Mouse (Mus musculus): ENCODE data around the gene Ttc13.
A peak's percentile ranks its signal among the peaks of the same experiment; 100 is the strongest.

Gene Ttc13

GRCm38 (mm10) chr8:124703526-124703925, 18.3 kb downstream of the Ttc13 start:
- no peak for DNase-seq (ENCODE audit: low read depth, low spot score)

GRCm38 (mm10) chr8:124702183-124702582, 19.6 kb downstream of the Ttc13 start:
- no peak for DNase-seq (ENCODE audit: low read depth, low spot score)

DNA sequence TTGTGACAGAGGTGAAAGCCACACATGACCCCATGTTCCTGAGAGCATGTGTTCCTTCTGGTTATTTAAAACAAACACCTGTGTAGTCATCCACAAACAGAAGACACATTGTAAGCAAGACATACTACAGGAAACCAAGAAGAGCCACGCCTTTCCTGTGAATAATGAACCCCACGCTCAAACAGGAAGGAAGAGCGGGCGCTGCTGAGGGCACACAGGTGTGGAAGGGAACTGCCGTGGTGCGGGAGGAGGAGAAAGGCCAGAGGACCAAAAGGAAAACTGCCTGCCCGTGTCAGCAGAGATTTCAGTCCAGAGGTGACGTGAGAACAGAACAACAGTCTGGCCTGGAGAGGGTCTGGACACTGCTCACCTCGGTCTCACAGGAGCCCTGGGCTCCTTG, 20.8 kb downstream of the Ttc13 start:
- no peak for DNase-seq (ENCODE audit: low read depth, low spot score)

DNA sequence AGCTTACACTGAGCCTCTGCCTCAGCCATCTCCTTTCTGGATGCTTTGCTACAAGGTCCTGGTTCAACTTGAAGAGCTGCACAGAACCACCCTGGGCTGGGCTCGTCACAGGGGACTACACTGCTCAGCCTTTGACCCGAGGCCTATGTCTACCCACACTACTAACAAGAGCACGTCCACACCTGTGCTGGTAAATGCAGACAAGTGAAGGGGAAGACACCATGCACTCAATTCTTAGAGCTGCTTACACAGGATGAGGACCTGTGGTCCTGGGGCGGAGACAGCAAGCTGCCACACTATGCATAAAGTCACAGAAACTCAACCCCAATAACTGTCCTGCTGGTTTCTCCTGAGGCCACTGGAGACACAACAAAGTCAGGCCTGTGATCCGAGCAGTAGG, 21.5 kb downstream of the Ttc13 start:
- no peak for DNase-seq (ENCODE audit: low read depth, low spot score)

GRCm38 (mm10) chr8:124695424-124696100, 26.2 kb downstream of the Ttc13 start:
- DNase-seq (ENCODE audit: low read depth, low spot score): no peak

GRCm38 (mm10) chr8:124691706-124692105, 30.1 kb downstream of the Ttc13 start:
- DNase-seq (ENCODE audit: low read depth, low spot score): no peak

DNA sequence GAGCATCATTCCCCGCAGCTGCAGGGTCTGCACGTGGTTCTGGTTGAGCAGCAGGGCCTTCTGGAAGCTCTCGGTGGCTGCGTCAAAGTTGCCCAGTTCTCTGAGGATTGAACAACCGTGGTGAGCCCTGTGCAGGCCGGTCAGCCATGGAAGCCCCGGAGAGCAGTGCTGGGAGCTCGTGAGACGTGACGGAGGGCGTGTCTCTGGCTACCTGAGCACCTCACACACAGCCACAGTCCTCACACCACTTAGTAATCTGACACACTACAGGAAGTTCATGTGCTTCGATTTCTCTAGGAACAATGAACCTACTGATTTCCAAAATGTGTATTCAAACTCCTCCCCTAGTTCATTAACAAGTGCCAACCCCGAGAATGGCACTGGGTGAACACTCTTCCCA, 32.9 kb downstream of the Ttc13 start:
- DNase-seq (ENCODE audit: low read depth, low spot score): no peak

GRCm38 (mm10) chr8:124682218-124682617, 39.6 kb downstream of the Ttc13 start:
- no peak for DNase-seq (ENCODE audit: low read depth, low spot score)

- DNase-seq (ENCODE audit: low read depth, low spot score): no peak
Observed at GRCm38 (mm10) chr8:124681792-124682157, 40.0 kb downstream of the Ttc13 start.

DNA sequence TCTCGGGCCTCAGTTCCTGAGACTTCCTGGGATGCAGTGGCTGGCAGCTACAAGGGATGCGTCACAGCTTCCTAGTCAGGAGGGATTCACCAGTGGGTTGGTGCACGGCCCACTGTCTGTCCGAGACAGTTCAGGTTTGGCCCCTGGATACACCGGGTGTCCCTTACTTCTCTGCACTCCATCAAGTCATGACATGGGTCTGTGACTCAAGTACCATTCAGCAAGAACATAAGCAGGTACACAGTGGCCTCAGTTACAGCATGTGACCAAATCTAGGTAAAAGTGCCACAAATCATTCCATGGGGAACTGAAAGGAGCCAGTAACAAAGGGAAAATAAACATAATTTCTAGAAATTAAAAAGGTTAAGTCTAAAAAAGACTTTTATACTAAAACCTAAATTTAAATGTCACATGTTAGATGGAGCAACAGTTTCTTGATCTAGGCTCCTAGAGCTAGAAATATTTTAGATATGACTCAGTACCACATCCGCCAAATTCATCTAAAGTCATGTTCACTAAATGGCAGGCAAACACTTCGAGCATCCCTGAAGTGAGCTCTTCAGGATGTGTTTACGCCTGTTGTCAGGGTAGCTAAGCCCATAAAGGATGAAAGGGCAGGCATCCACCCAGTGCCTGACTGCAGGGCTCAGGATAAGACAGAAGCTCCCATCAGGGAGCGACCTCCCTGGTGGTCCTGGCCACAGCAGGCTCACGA, 40.5 kb downstream of the Ttc13 start:
- no peak for DNase-seq (ENCODE audit: low read depth, low spot score)

GRCm38 (mm10) chr8:124678246-124678645, 43.5 kb downstream of the Ttc13 start:
- no peak for DNase-seq (ENCODE audit: low read depth, low spot score)

- peak; percentile 72 for DNase-seq (ENCODE audit: low read depth, low spot score)
Observed at GRCm38 (mm10) chr8:124677486-124677885, 44.3 kb downstream of the Ttc13 start.

GRCm38 (mm10) chr8:124677078-124677477, 44.7 kb downstream of the Ttc13 start:
- DNase-seq (ENCODE audit: low read depth, low spot score): no peak

GRCm38 (mm10) chr8:124676661-124677060, 45.1 kb downstream of the Ttc13 start:
- DNase-seq (ENCODE audit: low read depth, low spot score): no peak

GRCm38 (mm10) chr8:124672345-124672744, 49.4 kb downstream of the Ttc13 start:
- DNase-seq (ENCODE audit: low read depth, low spot score): no peak

DNA sequence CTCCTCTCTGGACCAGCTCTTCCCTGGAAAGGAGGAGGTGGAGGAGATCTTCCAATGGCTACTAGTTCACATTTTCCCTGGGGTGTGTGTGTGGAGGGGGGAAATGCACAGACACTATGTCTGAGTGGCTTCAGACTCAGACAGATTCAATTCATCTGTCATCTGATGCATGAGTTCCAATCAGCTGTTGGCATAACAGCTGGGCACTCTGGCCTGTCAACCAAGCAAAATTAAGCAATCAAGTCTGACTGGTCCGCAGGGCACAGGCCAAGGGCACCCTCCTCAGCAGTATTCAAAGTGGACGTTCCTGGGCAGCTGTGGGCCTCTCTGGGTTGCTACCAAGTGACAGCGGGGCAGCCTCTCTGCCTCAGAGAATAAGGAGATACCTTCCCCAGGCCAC, 53.0 kb downstream of the Ttc13 start:
- DNase-seq (ENCODE audit: low read depth, low spot score): no peak

DNA sequence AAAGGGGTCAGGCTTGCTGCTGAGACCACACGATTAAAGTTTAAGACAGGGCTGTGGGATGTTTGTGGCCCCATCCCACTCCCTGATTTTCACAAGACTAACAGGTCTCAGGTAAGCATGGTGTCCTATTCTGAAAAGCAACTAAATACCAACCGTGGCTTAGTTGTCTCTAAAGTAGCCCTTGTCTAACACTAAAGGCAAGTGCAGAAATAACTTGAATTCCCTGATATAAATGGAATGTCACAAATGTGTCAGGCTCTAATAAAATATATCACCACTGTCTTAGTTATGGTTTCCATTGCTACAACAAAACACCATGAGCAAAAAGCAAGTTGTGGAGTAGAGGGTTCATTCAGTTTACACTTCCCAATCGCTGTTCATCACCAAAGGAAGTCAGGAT, 57.4 kb downstream of the Ttc13 start:
- no peak for DNase-seq (ENCODE audit: low read depth, low spot score)

- DNase-seq (ENCODE audit: low read depth, low spot score): no peak
Observed at GRCm38 (mm10) chr8:124663874-124664230, 57.9 kb downstream of the Ttc13 start.

DNA sequence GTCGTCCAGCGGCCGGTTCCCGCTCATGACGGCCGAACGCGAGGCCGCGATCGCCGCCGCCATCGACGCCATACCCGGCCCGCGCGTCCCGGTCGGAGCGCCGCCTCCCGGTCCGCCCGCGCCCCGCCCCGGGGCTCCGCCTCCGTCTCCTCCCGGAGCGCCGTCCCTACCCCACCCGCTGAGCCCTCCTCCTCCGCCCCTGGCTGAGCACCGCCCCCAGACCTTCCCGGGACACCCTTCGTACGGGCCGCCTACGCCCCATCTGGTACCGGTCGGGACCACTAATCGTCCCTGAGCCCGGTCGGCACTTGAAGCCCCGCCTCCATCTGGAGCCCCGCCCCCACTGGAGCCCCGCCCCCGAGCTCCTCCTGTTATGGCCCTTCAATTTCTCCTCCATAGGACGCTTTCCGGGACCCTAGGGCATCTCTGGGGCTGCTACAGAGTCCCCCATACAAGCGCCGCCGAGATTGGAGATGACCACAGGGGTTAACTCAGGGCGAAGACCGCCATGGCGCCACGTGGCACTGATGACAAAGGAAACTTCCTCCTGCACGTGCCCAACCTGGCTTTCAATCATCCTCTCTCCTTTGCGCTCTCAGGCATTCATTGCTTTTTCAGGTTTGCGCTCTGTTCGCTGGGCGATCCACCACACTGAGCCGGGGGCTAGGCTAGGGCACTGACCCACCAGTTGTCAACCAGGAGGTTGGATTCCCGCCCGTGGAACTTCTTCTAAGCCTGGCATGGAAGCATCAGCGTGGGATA, 58.5 kb downstream of the Ttc13 start, which contains the start of gene 2310022B05Rik:
TSS of gene 2310022B05Rik (minus strand) at position 258 of the 762 bp plus-strand sequence.
- peak; percentile 73 for DNase-seq (ENCODE audit: low read depth, low spot score)

DNA sequence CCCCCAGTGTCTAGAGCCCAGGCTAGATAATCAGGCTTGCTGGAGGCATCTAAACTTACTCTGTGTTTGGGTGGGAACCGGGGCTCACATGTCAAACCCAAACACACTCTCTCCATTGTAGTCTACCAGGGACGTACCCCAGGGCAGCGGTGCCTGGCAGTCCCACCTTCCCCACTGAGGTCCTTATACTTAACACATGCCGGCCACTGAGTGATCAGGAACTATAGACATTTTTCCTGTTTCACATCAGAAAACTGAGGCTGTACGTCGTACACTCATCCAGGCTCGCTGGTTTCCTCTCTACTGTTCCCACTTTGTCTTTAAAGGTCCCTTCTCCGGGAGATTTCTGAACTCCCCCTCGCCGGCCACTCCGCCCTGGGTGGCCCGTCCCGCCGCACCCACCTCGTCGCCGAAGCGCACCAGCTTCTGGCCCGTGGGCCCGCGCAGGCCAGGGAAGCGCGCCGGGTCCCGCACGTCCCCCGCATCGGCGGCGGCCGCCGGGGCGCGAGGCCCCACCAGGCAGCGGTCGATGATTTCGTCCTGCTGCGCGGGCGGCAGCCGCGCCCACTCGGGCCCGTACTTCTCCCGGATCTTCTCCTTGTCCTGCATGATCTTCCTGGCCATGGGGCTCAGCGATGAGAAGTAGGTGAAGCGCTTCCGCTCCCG, 59.2 kb downstream of the Ttc13 start:
- DNase-seq (ENCODE audit: low read depth, low spot score): peak; percentile 32

GRCm38 (mm10) chr8:124661781-124662180, 60.0 kb downstream of the Ttc13 start:
- DNase-seq (ENCODE audit: low read depth, low spot score): no peak

DNA sequence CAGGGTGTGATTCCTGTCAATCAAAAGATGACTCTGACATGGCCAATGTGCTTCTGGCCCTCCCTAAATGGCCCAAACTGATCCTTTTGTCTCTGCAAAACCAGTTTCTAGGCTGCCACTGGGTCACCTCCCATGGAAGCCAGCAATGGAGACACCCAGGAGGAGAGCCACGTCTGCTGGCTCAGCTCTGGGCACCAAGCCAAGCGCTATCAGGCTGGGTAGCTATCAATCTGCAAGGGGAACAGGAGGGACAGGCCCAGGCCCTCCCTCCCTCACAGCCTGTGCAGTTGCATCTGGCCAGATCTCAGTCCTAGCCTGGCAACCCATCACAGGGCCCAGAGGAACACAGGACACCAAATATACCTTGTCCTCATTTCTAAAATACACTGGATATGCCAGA, 63.4 kb downstream of the Ttc13 start:
- no peak for DNase-seq (ENCODE audit: low read depth, low spot score)

Data from forelimb bud, embryonic 11.5 days (tissue).